Mouse (Mus musculus) myocyte (in vitro differentiated cells): ENCODE results near the gene Olfr1367.

Experiments
- MAX ChIP-seq: IDR thresholded peaks from one replicate; pipeline ENCODE4 v1.6.1; 2011; ENCODE audit warnings: low read depth, mild to moderate bottlenecking, control low read depth
- MYOD1 ChIP-seq, 3 experiments: IDR thresholded peaks; one replicate each; pipeline ENCODE4 v1.6.1; 2011; ENCODE audit warnings: control low read depth in 2 of 3, low read depth in 2 of 3, mild to moderate bottlenecking in 2 of 3, moderate library complexity in 1 of 3; ENCODE audit not compliant: insufficient read length in 2 of 3, control insufficient read depth in 1 of 3
- POLR2A ChIP-seq: IDR thresholded peaks from one replicate; pipeline ENCODE4 v1.6.1; 2011; ENCODE audit warnings: low read depth, mild to moderate bottlenecking, control low read depth, moderate library complexity; ENCODE audit not compliant: insufficient read length

GRCm38 (mm10) chr13:21346610-21347009 lies at the start of gene Olfr1367:
- TF ChIP-seq MAX = no peak
- TF ChIP-seq MYOD1 (IDR thresholded peaks at IDR 0.05; ENCODE audit: control insufficient read depth in 1 of 3, insufficient read length in 2 of 3, low read depth in 2 of 3) = no peak
- no peak for TF ChIP-seq POLR2A
